Mouse (Mus musculus) kidney, adult 18-20 months (tissue): ENCODE measurements around the gene Trmt13.

ENCODE experiments used
- DNase-seq: peaks from one replicate; pipeline ENCODE4 v3.0.0; 2021

The Trmt13 gene

GRCm38 (mm10) chr3:116542070-116542469, 72.3 kb downstream of the Trmt13 start:
- DNase-seq = no peak

- no peak for DNase-seq
Measured at GRCm38 (mm10) chr3:116537200-116537573, 77.2 kb downstream of the Trmt13 start.

GRCm38 (mm10) chr3:116536428-116537199, 77.8 kb downstream of the Trmt13 start:
- no peak for DNase-seq
